Mouse (Mus musculus) liver, embryonic 14.5 days (tissue): ENCODE data around the gene Rdx. TPM values are rescaled to one million over a fixed set of nuclear protein-coding genes. Genes with fewer than 3 reads are reported as not detected.

Experiments used
- ATAC-seq: fragments of 200-750 bp; cut with Nextera tagmentation; 2 replicates; pipeline ENCODE4 v1.8.0; 2017; ENCODE audit warnings: moderate number of reproducible peaks, mild to moderate bottlenecking, moderate library complexity; ENCODE audit not compliant: insufficient read depth
- DNase-seq, 3 experiments: peaks; one replicate each; pipeline ENCODE4 v3.0.0-alpha.2; 2012 to 2013; ENCODE audit warnings: low read depth in 3 of 3, low spot score in 3 of 3
- H3K27ac ChIP-seq: fragments of 300-500 bp; sonication (generic); 2 replicates; pipeline ENCODE4 v1.5.1; 2014; ENCODE audit warnings: moderate library complexity, mild to moderate bottlenecking, control low read depth, inconsistent platforms
- H3K27me3 ChIP-seq: fragments of 300-500 bp; sonication (generic); 2 replicates; pipeline ENCODE4 v1.6.1; 2014; ENCODE audit warnings: mild to moderate bottlenecking, low read length, moderate library complexity; ENCODE audit not compliant: control insufficient read depth, insufficient read depth
- H3K36me3 ChIP-seq: fragments of 300-500 bp; sonication (generic); replicated peaks from 2 replicates; pipeline ENCODE4 v1.6.1; 2014; ENCODE audit warnings: low read depth; ENCODE audit not compliant: control insufficient read depth, insufficient read depth
- H3K4me1 ChIP-seq, 2 experiments: fragments of 200-500 bp in 1 of 2; fragments of 300-500 bp in 1 of 2; sonication (generic) in 1 of 2; replicated peaks; 2 replicates each; pipeline ENCODE4 v1.6.1; 2012 to 2014; ENCODE audit warnings: antibody characterized with exemption in 1 of 2, inconsistent platforms in 1 of 2, low read length in 1 of 2; ENCODE audit not compliant: control insufficient read depth in 2 of 2, insufficient read depth in 2 of 2
- H3K4me2 ChIP-seq: fragments of 300-500 bp; sonication (generic); 2 replicates; pipeline ENCODE4 v1.6.1; 2014; ENCODE audit warnings: low read depth, mild to moderate bottlenecking, control low read depth, moderate library complexity
- H3K4me3 ChIP-seq, 2 experiments: fragments of 200-500 bp in 1 of 2; fragments of 300-500 bp in 1 of 2; sonication (generic) in 1 of 2; 2 replicates each; pipeline ENCODE4 v1.5.1; 2012 to 2014; ENCODE audit warnings: low read depth in 2 of 2, low read length in 2 of 2, mild to moderate bottlenecking in 2 of 2, control low read depth in 1 of 2, inconsistent platforms in 1 of 2, moderate library complexity in 1 of 2; ENCODE audit not compliant: insufficient read depth in 1 of 2
- H3K9ac ChIP-seq: fragments of 300-500 bp; sonication (generic); replicated peaks from 2 replicates; pipeline ENCODE4 v1.6.1; 2014; ENCODE audit warnings: mild to moderate bottlenecking, control low read depth, moderate library complexity
- H3K9me3 ChIP-seq: fragments of 300-500 bp; sonication (generic); 2 replicates; pipeline ENCODE4 v1.6.1; 2016; ENCODE audit warnings: low read length, mixed read lengths; ENCODE audit not compliant: control insufficient read depth
- CTCF ChIP-seq: IDR thresholded peaks from 2 replicates; pipeline ENCODE4 v1.5.1; 2016; ENCODE audit warnings: antibody characterized with exemption, low read depth, control low read depth
- EP300 ChIP-seq: IDR thresholded peaks from 2 replicates; pipeline ENCODE4 v1.6.1; 2016; ENCODE audit warnings: antibody characterized with exemption, low read depth
- WGBS: fragments of 180-500 bp; shearing (Covaris S2); extraction: QIAGEN DNeasy Blood & Tissue Kit; methylation state at CpG from one replicate; pipeline ENCODE4 v1.1.7; 2014; ENCODE audit not compliant: insufficient replicate concordance; 5-methylcytosine and 5-hydroxymethylcytosine counted together
- polyA plus RNA-seq, 2 experiments: library from polyadenylated mRNA; depleted of rRNA in 1 of 2; stranded (reverse) in 1 of 2; unstranded in 1 of 2; fragments of >200 nt; fragmentation: Nextera tagmentation in 1 of 2; extraction: Ambion mirVana in 1 of 2; gene quantifications; 2 replicates each; pipeline versions ENCODE4 v1.2.1 to v1.2.3; 2012 to 2014

Gene Rdx
- polyA plus RNA-seq, 2 experiments = 28.0 to 69.6 TPM

GRCm38 (mm10) chr9:52104225-52104615 lies 57.2 kb downstream of the Rdx start:
- Histone ChIP-seq H3K36me3 (no peaks in the 10 kb centered on the region), H3K9ac (peak overlapping the region; percentile 5), H3K27me3 (no peaks in the 10 kb centered on the region), H3K4me2 (peak overlapping the region; percentile 15; the same call in 1 of the 2 replicates), H3K4me1 (peaks cover 13 to 23% of the 10 kb centered on the region in 2 experiments), H3K9me3 (no peaks in the 10 kb centered on the region), H3K4me3 (no peak overlapping the region), H3K27ac (0 out of 2 replicates have a peak overlapping the region, but pooled peaks have one; percentile 20)
- ATAC-seq (no peak), DNase-seq (no peak)
- WGBS = 61% methylated on average over 8 of the region's 8 CpGs
- TF ChIP-seq CTCF (no peak), EP300 (no peak)

- no peak overlapping the region for H3K4me3 ChIP-seq
- no peak overlapping the region for H3K27ac ChIP-seq
- H3K9me3 ChIP-seq = no peaks in the 10 kb centered on the region
- 72% methylated on average over 6 of the region's 6 CpGs for WGBS
- no peak for ATAC-seq
- no peaks in the 10 kb centered on the region for H3K36me3 ChIP-seq
- H3K4me2 ChIP-seq = no peak overlapping the region
- H3K4me1 ChIP-seq = peaks cover 13 to 24% of the 10 kb centered on the region in 2 experiments
- H3K27me3 ChIP-seq = no peaks in the 10 kb centered on the region
- DNase-seq = no peak
- TF ChIP-seq EP300 = no peak
- TF ChIP-seq CTCF = no peak
- no peak overlapping the region for H3K9ac ChIP-seq
These were observed 58.5 kb downstream of the Rdx start for GRCm38 (mm10) chr9:52105423-52105822.

DNA sequence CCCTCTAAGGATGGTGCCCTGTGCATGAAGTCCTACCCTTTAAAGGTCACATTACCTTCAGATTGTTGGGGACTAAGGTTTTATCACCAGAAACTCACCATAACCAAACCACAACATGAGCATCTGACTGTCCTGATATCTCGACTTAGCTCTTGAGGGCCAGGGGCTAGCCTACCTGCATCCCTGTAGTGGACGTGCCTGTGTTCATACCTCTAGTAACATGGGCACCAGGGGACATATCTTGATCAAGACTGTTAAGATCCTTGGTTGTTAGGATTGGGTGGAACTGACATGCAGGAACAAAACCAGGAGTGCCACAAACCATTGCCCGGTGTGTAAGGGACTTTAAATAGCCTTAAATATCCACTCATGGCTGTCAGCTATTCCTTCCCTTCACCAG lies 60.2 kb downstream of the Rdx start:
- WGBS = 59% methylated on average over 3 of the region's 3 CpGs
- DNase-seq = no peak
- no peak overlapping the region for H3K9ac ChIP-seq
- no peak for TF ChIP-seq EP300
- TF ChIP-seq CTCF = no peak
- H3K4me3 ChIP-seq = no peak overlapping the region
- no peaks in the 10 kb centered on the region for H3K27me3 ChIP-seq
- no peaks in the 10 kb centered on the region for H3K36me3 ChIP-seq
- no peaks in the 10 kb centered on the region for H3K9me3 ChIP-seq
- H3K4me2 ChIP-seq = no peak overlapping the region
- no peak overlapping the region for H3K27ac ChIP-seq
- ATAC-seq = no peak
- peaks cover 13 to 29% of the 10 kb centered on the region in 2 experiments for H3K4me1 ChIP-seq

DNA sequence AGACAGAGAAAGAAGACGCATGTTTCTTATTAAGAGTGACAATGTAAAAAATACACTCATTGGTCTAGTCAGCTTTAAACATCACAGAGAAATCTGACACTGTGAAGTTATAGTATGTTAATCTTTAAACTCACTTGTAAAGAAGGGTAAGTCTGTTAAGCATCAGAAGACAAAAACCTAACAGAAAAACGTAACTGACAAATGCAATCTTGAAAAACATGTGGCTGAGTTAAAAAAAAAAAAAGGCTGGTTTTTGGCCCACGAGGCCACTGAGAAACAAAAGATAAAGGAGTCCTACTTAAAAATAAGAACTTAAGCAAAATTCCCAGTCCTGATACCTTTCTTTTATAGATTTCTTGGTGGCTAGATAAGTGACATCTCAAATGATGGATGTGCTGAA lies 63.8 kb downstream of the Rdx start:
- Histone ChIP-seq H3K27ac (no peak overlapping the region), H3K27me3 (no peaks in the 10 kb centered on the region), H3K9me3 (no peaks in the 10 kb centered on the region), H3K36me3 (no peaks in the 10 kb centered on the region), H3K4me2 (no peak overlapping the region), H3K9ac (no peak overlapping the region), H3K4me1 (peaks cover 0 to 7% of the 10 kb centered on the region in 2 experiments; a peak in 2 of 4 replicates), H3K4me3 (no peak overlapping the region)
- no peak for ATAC-seq
- DNase-seq = no peak
- 26% methylated on average over 3 of the region's 3 CpGs for WGBS
- TF ChIP-seq EP300 (peak; percentile 59), CTCF (no peak)

GRCm38 (mm10) chr9:52113091-52113490 lies 66.1 kb downstream of the Rdx start:
- no peak overlapping the region for H3K9ac ChIP-seq
- no peaks in the 10 kb centered on the region for H3K36me3 ChIP-seq
- H3K4me2 ChIP-seq = no peak overlapping the region
- DNase-seq (no peak), ATAC-seq (no peak)
- no peaks in the 10 kb centered on the region for H3K9me3 ChIP-seq
- WGBS = 72% methylated on average over 5 of the region's 5 CpGs
- H3K27me3 ChIP-seq = no peaks in the 10 kb centered on the region
- H3K27ac ChIP-seq = no peak overlapping the region
- H3K4me1 ChIP-seq = peaks cover 0 to 6% of the 10 kb centered on the region in 2 experiments; a peak in 2 of 4 replicates
- TF ChIP-seq EP300 = no peak
- TF ChIP-seq CTCF = no peak
- H3K4me3 ChIP-seq = no peak overlapping the region
